Mouse (Mus musculus) heart, embryonic 12.5 days (tissue): ENCODE measurements around the gene Klf11. TPM values are rescaled to one million over a fixed set of nuclear protein-coding genes. Genes with fewer than 3 reads are reported as not detected.
A peak's percentile ranks its signal among the peaks of the same experiment; 100 is the strongest.

Experiments
- ATAC-seq: fragments of 200-750 bp; cut with Nextera tagmentation; 2 replicates; pipeline ENCODE4 v1.8.0; 2017; ENCODE audit warnings: moderate TSS enrichment, moderate library complexity; ENCODE audit not compliant: insufficient number of reproducible peaks, low FRiP score
- H3K27ac ChIP-seq: fragments of 300-500 bp; sonication (generic); 2 replicates; pipeline ENCODE4 v1.5.1; 2016; ENCODE audit warnings: mild to moderate bottlenecking, moderate library complexity; ENCODE audit not compliant: poor library complexity, severe bottlenecking
- H3K27me3 ChIP-seq: fragments of 300-500 bp; sonication (generic); replicated peaks from 2 replicates; pipeline ENCODE4 v1.6.1; 2016; ENCODE audit warnings: mild to moderate bottlenecking, moderate library complexity
- H3K36me3 ChIP-seq: fragments of 300-500 bp; sonication (generic); 2 replicates; pipeline ENCODE4 v1.6.1; 2016; ENCODE audit warnings: mild to moderate bottlenecking, moderate library complexity
- H3K4me1 ChIP-seq: fragments of 300-500 bp; sonication (generic); replicated peaks from 2 replicates; pipeline ENCODE4 v1.6.1; 2016; ENCODE audit warnings: mild to moderate bottlenecking
- H3K4me2 ChIP-seq: fragments of 300-500 bp; sonication (generic); 2 replicates; pipeline ENCODE4 v1.6.1; 2016; ENCODE audit warnings: mild to moderate bottlenecking, moderate library complexity
- H3K4me3 ChIP-seq: fragments of 300-500 bp; sonication (generic); 2 replicates; pipeline ENCODE4 v1.5.1; 2016; ENCODE audit warnings: mild to moderate bottlenecking
- H3K9ac ChIP-seq: fragments of 300-500 bp; sonication (generic); 2 replicates; pipeline ENCODE4 v1.6.1; 2016; ENCODE audit warnings: mild to moderate bottlenecking, moderate library complexity
- H3K9me3 ChIP-seq: fragments of 300-500 bp; sonication (generic); replicated peaks from 2 replicates; pipeline ENCODE4 v1.6.1; 2016; ENCODE audit warnings: mild to moderate bottlenecking, moderate library complexity
- WGBS: fragments of 180-500 bp; shearing (Covaris S2); methylation state at CpG from one replicate; pipeline ENCODE4 v1.1.7; 2016; 5-methylcytosine and 5-hydroxymethylcytosine counted together
- polyA plus RNA-seq: library from polyadenylated mRNA; unstranded; fragments of >200 nt; fragmentation: Nextera tagmentation; extraction: Ambion mirVana; gene quantifications from 2 replicates; pipeline ENCODE4 v1.2.1, GENCODE M21; 2016

Klf11 gene
- polyA plus RNA-seq = 20.6 and 21.6 TPM in 2 replicates

DNA sequence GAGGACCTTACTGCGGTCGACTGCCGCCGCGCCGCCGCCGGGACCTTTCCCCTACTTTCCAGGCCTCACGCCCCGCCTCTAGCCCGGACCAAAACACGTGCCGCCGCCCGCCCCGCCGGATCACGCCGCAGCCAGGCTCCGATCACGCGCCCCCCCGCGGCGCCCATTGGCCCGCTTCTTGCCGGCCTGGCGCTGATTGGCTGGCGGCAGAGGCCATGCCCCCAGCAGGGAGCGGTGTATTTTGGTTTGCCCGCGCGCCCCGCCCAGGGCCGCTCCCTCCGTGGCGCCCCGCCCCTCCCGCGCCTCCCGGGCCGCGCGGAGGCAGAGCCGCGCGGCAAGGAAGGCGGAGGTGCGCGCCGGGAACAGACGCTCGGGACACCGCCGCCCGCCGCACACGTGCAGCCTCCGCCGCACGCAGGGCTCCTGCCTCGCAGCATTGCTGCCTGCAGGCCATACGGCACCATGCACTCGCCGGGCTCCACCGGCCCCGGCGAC, at the start of gene Klf11:
Gene Klf11, plus strand, starts transcription at position 212 of the 495 bp plus-strand sequence.
- H3K4me1 ChIP-seq = peaks cover 35% of the 10 kb centered on the region
- WGBS = under 1% methylated on average over 64 of the region's 68 CpGs
- H3K9me3 ChIP-seq = no peaks in the 10 kb centered on the region
- peak within 1 kb of the TSS; percentile 80 for H3K4me2 ChIP-seq
- peak within 1 kb of the TSS; percentile 93 for H3K9ac ChIP-seq
- H3K36me3 ChIP-seq = peaks cover 26% of the 10 kb centered on the region
- H3K27me3 ChIP-seq = no peaks in the 10 kb centered on the region
- H3K27ac ChIP-seq = peak within 1 kb of the TSS; percentile 96
- peak within 1 kb of the TSS; percentile 80 for H3K4me3 ChIP-seq
- peak; percentile 95 for ATAC-seq

GRCm38 (mm10) chr12:24603266-24603665, 47.8 kb upstream of the Klf11 start:
- H3K27ac ChIP-seq = no peak overlapping the region
- no peak overlapping the region for H3K4me2 ChIP-seq
- H3K27me3 ChIP-seq = no peaks in the 10 kb centered on the region
- H3K4me3 ChIP-seq = no peak overlapping the region
- no peaks in the 10 kb centered on the region for H3K9me3 ChIP-seq
- no peaks in the 10 kb centered on the region for H3K4me1 ChIP-seq
- 31% methylated on average over 2 of the region's 2 CpGs for WGBS
- H3K9ac ChIP-seq = no peak overlapping the region
- ATAC-seq = no peak
- H3K36me3 ChIP-seq = peaks cover 25% of the 10 kb centered on the region

- no peak for ATAC-seq
- H3K9ac ChIP-seq = no peak overlapping the region
- no peaks in the 10 kb centered on the region for H3K9me3 ChIP-seq
- H3K27ac ChIP-seq = no peak overlapping the region
- no peak overlapping the region for H3K4me2 ChIP-seq
- H3K4me1 ChIP-seq = no peaks in the 10 kb centered on the region
- H3K36me3 ChIP-seq = peaks cover 51% of the 10 kb centered on the region
- no peaks in the 10 kb centered on the region for H3K27me3 ChIP-seq
- no peak overlapping the region for H3K4me3 ChIP-seq
- WGBS = 71% methylated on average over 10 of the region's 10 CpGs
Measured at GRCm38 (mm10) chr12:24606166-24606565, 44.9 kb upstream of the Klf11 start.

- WGBS = 74% methylated on average over 6 of the region's 6 CpGs
- no peak for ATAC-seq
- H3K27me3 ChIP-seq = no peaks in the 10 kb centered on the region
- no peak overlapping the region for H3K27ac ChIP-seq
- H3K9me3 ChIP-seq = no peaks in the 10 kb centered on the region
- H3K4me1 ChIP-seq = no peaks in the 10 kb centered on the region
- no peak overlapping the region for H3K4me3 ChIP-seq
- peaks cover 74% of the 10 kb centered on the region for H3K36me3 ChIP-seq
- H3K9ac ChIP-seq = no peak overlapping the region
- H3K4me2 ChIP-seq = no peak overlapping the region
Measured at GRCm38 (mm10) chr12:24612591-24612990, 38.5 kb upstream of the Klf11 start.

DNA sequence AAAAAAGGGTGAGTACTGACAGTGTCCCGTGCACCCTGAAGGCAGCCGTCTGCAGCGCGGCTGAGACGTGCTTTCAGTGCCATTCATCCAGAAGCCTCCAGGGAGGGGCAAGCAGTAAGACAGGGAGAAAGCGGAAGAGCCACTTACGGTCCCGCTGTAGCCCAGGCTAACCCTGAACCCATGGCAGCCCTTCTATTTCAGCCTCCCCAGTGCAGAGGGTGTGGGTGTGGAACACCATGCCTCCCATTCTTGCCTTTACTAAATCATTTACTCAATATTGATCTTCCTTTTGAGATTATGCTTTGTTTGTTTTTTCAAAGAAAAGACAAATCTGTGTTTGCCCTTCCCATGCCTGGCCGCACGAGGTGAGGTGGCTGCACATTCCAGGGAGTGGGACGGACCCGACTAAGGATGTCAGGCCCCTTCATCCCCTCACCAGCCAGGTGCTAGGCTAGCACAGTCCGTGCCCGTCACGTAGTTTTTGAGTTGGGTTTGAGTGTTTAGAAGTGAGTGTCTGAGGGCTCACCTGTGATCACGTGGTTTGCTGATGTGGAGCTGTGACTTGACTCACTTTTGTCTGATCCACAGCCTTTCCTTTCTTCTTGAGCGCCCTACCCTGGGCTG, 36.5 kb upstream of the Klf11 start:
- WGBS = 85% methylated on average over 17 of the region's 17 CpGs
- Histone ChIP-seq H3K4me3 (no peak overlapping the region), H3K27ac (no peak overlapping the region), H3K9ac (no peak overlapping the region), H3K27me3 (no peaks in the 10 kb centered on the region), H3K4me1 (no peaks in the 10 kb centered on the region), H3K4me2 (no peak overlapping the region), H3K9me3 (no peaks in the 10 kb centered on the region), H3K36me3 (peaks cover 60% of the 10 kb centered on the region)
- no peak for ATAC-seq

DNA sequence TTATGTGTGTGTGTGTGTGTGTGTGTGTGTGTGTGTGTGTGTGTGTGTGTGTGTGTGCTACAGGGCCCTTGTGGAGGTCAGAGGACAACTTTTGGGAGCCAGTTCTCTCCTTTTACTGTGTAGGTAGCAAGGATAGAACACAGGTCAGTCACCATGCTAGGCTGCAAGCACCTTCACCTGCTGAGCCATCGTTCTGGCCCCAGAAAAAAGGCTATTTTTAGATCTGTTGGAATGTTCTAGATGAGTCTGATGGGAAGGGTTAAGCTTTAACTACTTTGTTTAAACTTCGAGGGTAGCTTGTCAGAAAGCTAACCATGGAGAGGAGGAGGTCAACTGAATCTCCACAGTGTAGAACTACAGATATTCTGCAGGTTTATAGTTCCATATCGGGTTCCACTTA, 35.9 kb upstream of the Klf11 start:
- H3K9me3 ChIP-seq = no peaks in the 10 kb centered on the region
- H3K4me3 ChIP-seq = no peak overlapping the region
- H3K9ac ChIP-seq = no peak overlapping the region
- no peak for ATAC-seq
- WGBS = 52% methylated on average over 3 of the region's 3 CpGs
- H3K4me2 ChIP-seq = no peak overlapping the region
- peaks cover 55% of the 10 kb centered on the region for H3K36me3 ChIP-seq
- no peaks in the 10 kb centered on the region for H3K4me1 ChIP-seq
- H3K27ac ChIP-seq = no peak overlapping the region
- H3K27me3 ChIP-seq = no peaks in the 10 kb centered on the region

GRCm38 (mm10) chr12:24619436-24619835, 31.6 kb upstream of the Klf11 start:
- peaks cover 10% of the 10 kb centered on the region for H3K4me1 ChIP-seq
- no peak overlapping the region for H3K4me3 ChIP-seq
- WGBS = 78% methylated on average over 4 of the region's 4 CpGs
- ATAC-seq = no peak
- no peak overlapping the region for H3K27ac ChIP-seq
- no peak overlapping the region for H3K4me2 ChIP-seq
- no peaks in the 10 kb centered on the region for H3K27me3 ChIP-seq
- peaks cover 15% of the 10 kb centered on the region for H3K36me3 ChIP-seq
- no peaks in the 10 kb centered on the region for H3K9me3 ChIP-seq
- no peak overlapping the region for H3K9ac ChIP-seq

GRCm38 (mm10) chr12:24623486-24624251, 27.4 kb upstream of the Klf11 start:
- no peaks in the 10 kb centered on the region for H3K27me3 ChIP-seq
- WGBS = 60% methylated on average over 12 of the region's 12 CpGs
- ATAC-seq = no peak
- H3K4me3 ChIP-seq = no peak overlapping the region
- H3K9me3 ChIP-seq = no peaks in the 10 kb centered on the region
- H3K9ac ChIP-seq = no peak overlapping the region
- H3K4me1 ChIP-seq = peaks cover 14% of the 10 kb centered on the region
- no peaks in the 10 kb centered on the region for H3K36me3 ChIP-seq
- H3K27ac ChIP-seq = no peak overlapping the region
- H3K4me2 ChIP-seq = no peak overlapping the region

DNA sequence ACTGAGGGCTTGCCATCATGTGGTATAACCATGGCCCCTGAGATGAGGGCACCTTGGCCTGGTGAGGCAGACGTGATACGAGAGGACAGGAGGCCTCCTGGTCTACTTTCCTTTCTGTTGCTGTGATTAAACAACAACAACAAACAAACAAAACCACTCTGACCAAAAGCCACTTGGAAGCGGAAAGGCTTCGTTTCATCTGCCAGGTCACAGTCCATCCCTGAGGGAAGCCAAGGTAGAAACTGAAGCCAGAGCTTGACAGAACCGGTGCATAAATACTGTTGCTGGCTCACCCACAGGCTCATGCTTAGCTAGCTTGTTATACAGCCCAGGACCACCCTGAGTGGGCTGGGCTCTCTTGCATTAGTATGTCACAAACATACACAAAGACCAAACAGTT, 24.7 kb upstream of the Klf11 start:
- Histone ChIP-seq H3K4me2 (no peak overlapping the region), H3K36me3 (no peaks in the 10 kb centered on the region), H3K4me1 (peaks cover 14% of the 10 kb centered on the region), H3K27me3 (no peaks in the 10 kb centered on the region), H3K9ac (no peak overlapping the region), H3K4me3 (no peak overlapping the region), H3K27ac (no peak overlapping the region), H3K9me3 (no peaks in the 10 kb centered on the region)
- 87% methylated on average over 5 of the region's 5 CpGs for WGBS
- no peak for ATAC-seq

DNA sequence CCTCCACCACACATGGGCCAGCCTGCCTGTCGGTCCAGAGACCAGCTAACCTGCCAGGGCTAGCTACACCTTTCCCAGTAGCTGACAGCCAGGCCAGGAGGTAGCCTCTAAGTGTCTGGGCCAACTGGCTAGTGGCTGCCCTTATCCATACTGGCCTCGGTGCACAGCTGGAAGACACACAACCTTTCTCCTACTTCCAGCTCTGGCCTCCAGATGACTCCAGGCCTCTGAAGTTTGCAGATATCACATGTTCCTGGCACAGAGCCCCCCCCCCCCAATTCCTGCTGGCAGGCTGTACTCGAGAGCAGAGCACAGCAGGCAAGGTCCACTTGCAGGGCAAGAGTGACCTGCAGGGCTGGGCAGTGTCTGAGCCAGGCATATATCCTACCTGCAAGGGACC, 23.9 kb upstream of the Klf11 start:
- ATAC-seq = peak; percentile 10; the same call in 1 of the 2 replicates
- H3K27ac ChIP-seq = no peak overlapping the region

DNA sequence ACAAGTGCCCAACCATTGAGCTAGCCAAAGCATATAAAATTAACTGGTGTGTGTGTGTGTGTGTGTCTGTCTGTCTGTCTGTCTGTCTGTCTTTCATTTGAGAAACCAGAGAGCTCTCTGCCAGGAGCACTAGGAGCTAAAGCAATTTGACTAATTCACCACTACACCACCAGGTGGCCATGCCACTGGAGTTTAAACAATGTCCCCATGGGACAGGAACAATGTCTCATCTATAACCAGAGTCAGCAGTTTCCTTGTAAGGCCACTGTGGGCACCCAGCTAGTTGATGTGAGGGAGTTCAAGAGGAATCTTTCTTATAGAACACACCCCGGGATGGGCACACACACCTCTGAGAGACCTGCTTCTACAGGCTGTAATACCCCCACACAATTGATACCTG, 20.9 kb upstream of the Klf11 start:
- no peaks in the 10 kb centered on the region for H3K27me3 ChIP-seq
- no peak overlapping the region for H3K9ac ChIP-seq
- no peaks in the 10 kb centered on the region for H3K9me3 ChIP-seq
- H3K4me3 ChIP-seq = no peak overlapping the region
- no peak overlapping the region for H3K27ac ChIP-seq
- H3K4me1 ChIP-seq = peaks cover 17% of the 10 kb centered on the region
- no peak overlapping the region for H3K4me2 ChIP-seq
- no peak for ATAC-seq
- WGBS = 70% methylated on average over 1 of the region's 1 CpGs
- no peaks in the 10 kb centered on the region for H3K36me3 ChIP-seq

More for the DNA sequence above, 23.9 kb upstream of the Klf11 start:
- H3K4me3 ChIP-seq = no peak overlapping the region
- H3K27me3 ChIP-seq = no peaks in the 10 kb centered on the region
- H3K9me3 ChIP-seq = no peaks in the 10 kb centered on the region
- no peak overlapping the region for H3K9ac ChIP-seq
- peaks cover 14% of the 10 kb centered on the region for H3K4me1 ChIP-seq
- H3K36me3 ChIP-seq = no peaks in the 10 kb centered on the region
- H3K4me2 ChIP-seq = no peak overlapping the region
- 54% methylated on average over 3 of the region's 3 CpGs for WGBS
